Mouse (Mus musculus): Measurements from ENCODE around the gene Ahctf1. TPM values are rescaled to one million over a fixed set of nuclear protein-coding genes. Genes with fewer than 3 reads are reported as not detected.

Gene Ahctf1
- total and polyA plus RNA-seq, 3 experiments: 56.9 to 489 (median 70.8) TPM

DNA sequence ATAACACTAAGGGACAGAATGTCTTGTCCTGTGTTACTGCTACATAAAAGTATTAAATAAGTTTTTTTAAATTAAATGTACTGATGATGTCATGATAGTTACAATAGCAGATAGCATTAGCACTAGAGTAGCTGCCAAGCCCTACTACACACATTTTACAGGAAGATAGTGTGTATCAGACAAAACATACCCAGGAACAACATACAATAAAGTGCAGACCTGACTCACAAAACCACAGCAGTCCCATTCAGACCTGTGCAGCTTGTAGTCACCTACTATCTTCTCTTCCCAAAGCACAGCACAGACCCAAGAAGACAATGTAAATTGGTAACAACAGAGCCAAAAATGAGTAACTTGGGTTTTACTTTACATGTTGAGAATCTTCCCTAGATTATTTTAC is 47.0 kb downstream of the Ahctf1 start:
- no peaks in the 10 kb centered on the region for H3K79me2 ChIP-seq (ENCODE audit: control insufficient read depth, insufficient read depth, low read length, poor library complexity)
- H3K9me3 ChIP-seq (replicated peaks; ENCODE audit: insufficient read depth, low read length): no peaks in the 10 kb centered on the region
- peaks cover 4 to 5% of the 10 kb centered on the region in 2 experiments for H3K4me1 ChIP-seq (ENCODE audit: control insufficient read depth in 1 of 2, insufficient read depth in 2 of 2, low read length in 2 of 2)
- peaks cover 17 to 64% of the 10 kb centered on the region in 2 experiments for H3K36me3 ChIP-seq (ENCODE audit: control insufficient read depth in 1 of 2, insufficient read depth in 2 of 2, low read length in 2 of 2)
- H3K9ac ChIP-seq (ENCODE audit: control insufficient read depth, low read depth, low read length, poor library complexity, severe bottlenecking): no peak overlapping the region
- no peak overlapping the region for H3K4me3 ChIP-seq (ENCODE audit: control insufficient read depth in 1 of 2, insufficient read depth in 1 of 2, low read depth in 2 of 2, low read length in 2 of 2)
- peak; percentile 18 for DNase-seq (ENCODE audit: low read depth, low spot score)
- no peak for TF ChIP-seq MEF2A (IDR thresholded peaks at IDR 0.05; ENCODE audit: extremely low read depth, insufficient replicate concordance, low read depth, low read length, poor library complexity, severe bottlenecking)
- no peak for TF ChIP-seq MXI1 (IDR thresholded peaks at IDR 0.05; ENCODE audit: low read depth, low read length)
- TF ChIP-seq BHLHE40 (IDR thresholded peaks at IDR 0.05; ENCODE audit: borderline replicate concordance, low read depth, low read length): no peak
- TF ChIP-seq ZMIZ1 (IDR thresholded peaks at IDR 0.05; ENCODE audit: low read depth, low read length): no peak
- TF ChIP-seq TAL1 (IDR thresholded peaks at IDR 0.05; ENCODE audit: low read length): no peak
- TF ChIP-seq RCOR1 (IDR thresholded peaks at IDR 0.05; ENCODE audit: low read depth, low read length): no peak
- no peak for TF ChIP-seq ZKSCAN1 (IDR thresholded peaks at IDR 0.05; ENCODE audit: low read depth, low read length)
- TF ChIP-seq EP300 (IDR thresholded peaks at IDR 0.05; ENCODE audit: low read depth in 1 of 2, low read length in 2 of 2): 0 out of 4 replicates have a peak, but pooled peaks of 1 of the 2 experiments have one; percentile 6
- no peak for TF ChIP-seq JUND (IDR thresholded peaks at IDR 0.05; ENCODE audit: low read depth, low read length)
- TF ChIP-seq TCF12 (IDR thresholded peaks at IDR 0.05; ENCODE audit: low read depth, low read length): peak; percentile 41; the same call in 1 of the 2 replicates
- TF ChIP-seq GABPA (IDR thresholded peaks at IDR 0.05; ENCODE audit: low read depth, low read length): no peak
- H3K27me3 ChIP-seq (ENCODE audit: control insufficient read depth in 1 of 2, insufficient read depth in 2 of 2, low read length in 2 of 2): no peaks in the 10 kb centered on the region
- H3K27ac ChIP-seq (ENCODE audit: control insufficient read depth, low read depth, low read length): no peak overlapping the region

DNA sequence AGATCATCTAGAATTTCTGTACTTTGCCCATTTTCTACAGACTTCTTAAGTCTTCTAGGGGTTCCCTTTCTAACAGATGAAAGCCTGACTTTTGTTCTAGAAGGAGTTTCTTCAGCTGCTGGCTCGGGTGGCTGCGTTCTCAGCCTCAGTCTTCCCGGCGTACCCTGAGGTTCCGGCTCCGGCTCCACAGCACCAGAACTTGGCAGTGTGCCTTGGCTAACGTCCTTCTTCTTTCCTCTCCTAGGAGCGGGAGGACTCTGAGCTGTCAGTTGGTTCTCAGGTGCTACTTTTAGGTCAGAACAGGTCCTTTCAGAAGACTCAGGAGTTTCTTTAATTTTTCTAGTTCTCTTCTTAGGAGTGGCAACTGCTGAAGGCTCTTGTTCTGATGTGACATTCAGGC is 50.5 kb downstream of the Ahctf1 start:
- Histone ChIP-seq H3K4me1 (ENCODE audit: control insufficient read depth in 1 of 2, insufficient read depth in 2 of 2, low read length in 2 of 2) (no peaks in the 10 kb centered on the region), H3K4me3 (ENCODE audit: control insufficient read depth in 1 of 2, insufficient read depth in 1 of 2, low read depth in 2 of 2, low read length in 2 of 2) (no peak overlapping the region), H3K27me3 (ENCODE audit: control insufficient read depth in 1 of 2, insufficient read depth in 2 of 2, low read length in 2 of 2) (no peaks in the 10 kb centered on the region), H3K36me3 (ENCODE audit: control insufficient read depth in 1 of 2, insufficient read depth in 2 of 2, low read length in 2 of 2) (peaks cover 0 to 66% of the 10 kb centered on the region in 2 experiments; a peak in 3 of 4 replicates), H3K9ac (ENCODE audit: control insufficient read depth, low read depth, low read length, poor library complexity, severe bottlenecking) (no peak overlapping the region), H3K9me3 (replicated peaks; ENCODE audit: insufficient read depth, low read length) (no peaks in the 10 kb centered on the region), H3K27ac (ENCODE audit: control insufficient read depth, low read depth, low read length) (no peak overlapping the region), H3K79me2 (ENCODE audit: control insufficient read depth, insufficient read depth, low read length, poor library complexity) (no peaks in the 10 kb centered on the region)
- DNase-seq (ENCODE audit: low read depth, low spot score): no peak
- no peak for TF ChIP-seq NRF1 (IDR thresholded peaks at IDR 0.05; ENCODE audit: insufficient read depth, low read depth, low read length, poor library complexity, severe bottlenecking)
- no peak for TF ChIP-seq TCF12 (IDR thresholded peaks at IDR 0.05; ENCODE audit: low read depth, low read length)
- TF ChIP-seq TBP (IDR thresholded peaks at IDR 0.05; ENCODE audit: low read depth, low read length): no peak
- TF ChIP-seq KAT2A (conservative IDR thresholded peaks at IDR 0.05; ENCODE audit: low read depth, low read length): no peak
- no peak for TF ChIP-seq ZKSCAN1 (IDR thresholded peaks at IDR 0.05; ENCODE audit: low read depth, low read length)
- no peak for TF ChIP-seq MAFK (IDR thresholded peaks at IDR 0.05; ENCODE audit: borderline replicate concordance, low read depth, low read length)
- no peak for TF ChIP-seq MYC (IDR thresholded peaks at IDR 0.05; ENCODE audit: low read depth, low read length)
- TF ChIP-seq RAD21 (IDR thresholded peaks at IDR 0.05; ENCODE audit: low read depth, low read length): no peak
- TF ChIP-seq MXI1 (IDR thresholded peaks at IDR 0.05; ENCODE audit: low read depth, low read length): no peak
- TF ChIP-seq JUND (IDR thresholded peaks at IDR 0.05; ENCODE audit: low read depth, low read length): no peak

Measured in MEL (cell line).